Mouse (Mus musculus) heart, adult 8-10 months (tissue): ENCODE data around the gene Tubgcp6. TPM values are rescaled to one million over a fixed set of nuclear protein-coding genes. Genes with fewer than 3 reads are reported as not detected.

Source experiments
- DNase-seq: peaks from one replicate; pipeline ENCODE4 v3.0.0; 2022; ENCODE audit warnings: low spot score
- total RNA-seq, 4 experiments: library from RNA; stranded (reverse); gene quantifications; 2 replicates each; pipeline ENCODE4 v1.2.4; 2022

Tubgcp6 gene
- total RNA-seq, 4 experiments from 2014 or later, result 8.2 to 11.6 (median 9.0) TPM

DNA sequence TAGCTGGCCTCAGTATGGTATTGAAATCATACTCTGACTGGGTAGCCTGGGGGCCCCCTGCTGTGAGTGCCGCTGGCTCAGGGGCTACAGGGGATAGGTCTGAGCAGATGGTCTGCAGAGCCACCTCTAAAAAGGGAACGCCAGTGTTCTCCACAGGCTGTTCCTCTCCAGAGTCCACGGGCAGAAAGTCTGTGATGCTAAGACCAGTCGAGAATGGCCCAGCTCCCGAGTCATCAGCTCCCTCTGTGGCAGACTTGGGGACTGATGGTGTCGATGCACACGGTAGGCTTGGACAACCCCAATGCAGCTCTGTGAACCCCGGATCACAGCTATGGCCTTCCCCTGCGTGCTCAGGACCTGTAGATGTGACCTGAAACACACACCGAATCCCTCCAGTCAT is 19.0 kb downstream of the Tubgcp6 start:
- DNase-seq, result no peak

DNA sequence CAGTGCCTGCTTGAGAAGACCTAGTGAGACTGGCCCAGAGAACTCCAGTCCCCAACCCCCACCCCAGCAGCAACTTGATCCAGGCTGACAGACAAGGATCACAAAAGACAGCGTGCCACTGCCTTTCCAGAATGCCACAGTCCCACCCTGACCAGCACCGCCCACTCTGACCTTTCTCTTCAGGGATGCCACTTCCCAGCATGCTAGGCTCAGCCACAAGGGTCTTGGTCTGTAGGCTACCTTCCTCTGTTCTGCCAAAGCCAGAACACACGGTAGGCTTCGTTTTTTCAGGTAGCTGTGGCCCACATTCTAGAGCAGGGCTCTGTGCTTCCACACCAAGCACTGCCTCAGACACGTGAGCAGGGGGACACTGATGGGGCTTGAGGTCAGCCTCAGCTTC is 20.3 kb downstream of the Tubgcp6 start:
- DNase-seq, result no peak

DNA sequence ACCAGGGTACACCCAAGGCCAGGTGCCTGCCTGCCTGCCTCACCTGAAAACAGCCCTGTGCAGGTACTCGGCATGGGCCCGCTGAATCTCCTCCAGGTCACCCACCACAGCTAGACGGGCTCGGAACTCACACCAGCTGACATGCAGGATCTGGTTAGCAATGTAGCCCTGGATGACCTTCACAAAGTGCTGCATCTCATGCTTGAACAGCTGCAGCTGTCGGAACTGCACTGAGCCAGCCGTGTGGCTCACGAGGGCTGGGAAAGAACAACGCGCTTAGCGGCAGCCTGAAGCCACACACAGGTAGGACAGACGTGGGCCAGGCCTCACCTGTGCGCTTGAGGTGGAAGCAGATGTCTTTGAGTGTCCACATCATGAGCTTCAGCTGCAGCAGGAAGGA is 22.1 kb downstream of the Tubgcp6 start:
- DNase-seq, result no peak

DNA sequence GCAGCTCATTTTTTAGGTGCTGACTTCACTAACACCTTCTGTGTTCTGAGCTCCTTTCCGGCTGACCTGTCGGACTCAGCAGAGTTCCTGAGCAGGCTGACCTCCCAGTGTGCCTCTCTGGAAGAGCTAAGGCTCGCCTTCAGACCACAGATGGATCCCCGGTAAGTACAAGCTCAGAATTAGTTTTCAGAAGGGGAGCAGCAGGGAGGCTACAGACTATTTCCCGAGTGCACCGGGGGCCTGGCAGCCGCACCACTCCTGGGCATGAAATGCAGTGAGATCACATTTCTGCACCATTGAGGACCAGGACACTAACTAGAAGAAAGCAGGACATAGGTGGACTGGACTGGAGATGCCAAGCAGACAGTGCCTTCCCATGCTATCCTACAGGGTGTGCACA is 24.3 kb downstream of the Tubgcp6 start:
- no peak for DNase-seq

DNA sequence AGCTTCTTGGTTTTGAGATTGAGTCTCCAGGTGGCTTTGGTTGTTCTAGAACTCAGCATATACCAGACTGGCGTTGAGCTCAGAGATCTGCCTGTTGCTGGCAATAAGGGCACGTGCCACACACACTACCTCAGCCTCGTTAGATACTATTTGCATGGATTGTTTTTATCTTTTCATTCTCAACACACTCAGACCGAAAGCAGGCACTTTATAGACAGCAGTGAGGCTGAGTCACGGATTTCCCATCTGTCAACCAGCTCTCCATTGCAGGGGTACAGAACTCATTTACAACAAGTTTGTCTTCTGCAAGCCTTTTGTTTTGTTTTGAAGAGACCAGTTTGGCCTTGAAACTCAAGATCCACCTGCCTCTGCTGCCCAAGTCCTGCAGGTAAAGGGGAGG is 25.5 kb downstream of the Tubgcp6 start:
- no peak for DNase-seq

DNA sequence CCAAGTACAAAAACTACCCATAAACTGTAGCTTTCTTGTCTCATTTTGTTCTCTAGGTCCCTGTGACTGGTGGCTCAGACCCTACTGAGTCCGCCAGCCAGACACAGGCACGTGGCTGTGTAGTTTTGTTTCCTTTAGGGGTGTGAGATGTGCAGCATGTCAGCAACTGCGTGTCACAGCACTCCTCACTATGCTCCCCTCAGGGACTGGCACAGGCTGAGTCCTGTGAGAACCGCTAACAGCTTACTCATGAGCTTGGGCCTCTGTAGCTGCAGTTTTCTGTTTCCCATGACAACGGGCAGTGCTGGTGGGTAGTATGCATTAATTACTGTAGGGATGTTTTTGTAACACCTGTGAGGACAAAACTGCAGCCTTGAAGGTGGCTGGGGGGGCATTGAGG is 30.7 kb downstream of the Tubgcp6 start:
- no peak for DNase-seq

DNA sequence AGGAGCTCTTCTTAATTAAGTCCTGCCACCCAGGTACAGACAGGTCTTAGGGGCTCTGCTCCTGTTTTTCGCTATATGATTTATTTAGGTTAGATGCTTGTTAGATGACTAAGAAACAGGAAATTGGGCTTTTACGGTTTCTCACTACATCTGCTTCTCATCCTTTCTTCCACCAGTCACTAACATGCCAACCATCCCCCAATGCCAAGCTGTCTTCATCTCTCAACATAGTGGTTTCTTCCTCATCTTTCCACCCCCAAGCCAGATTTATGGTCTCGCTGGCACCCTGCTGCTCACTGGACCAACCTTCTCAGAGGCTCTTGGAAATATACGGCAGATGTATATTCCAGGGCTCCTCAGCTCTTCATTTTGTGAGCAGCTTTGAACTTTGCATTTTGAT is 32.2 kb downstream of the Tubgcp6 start:
- DNase-seq, result no peak

DNA sequence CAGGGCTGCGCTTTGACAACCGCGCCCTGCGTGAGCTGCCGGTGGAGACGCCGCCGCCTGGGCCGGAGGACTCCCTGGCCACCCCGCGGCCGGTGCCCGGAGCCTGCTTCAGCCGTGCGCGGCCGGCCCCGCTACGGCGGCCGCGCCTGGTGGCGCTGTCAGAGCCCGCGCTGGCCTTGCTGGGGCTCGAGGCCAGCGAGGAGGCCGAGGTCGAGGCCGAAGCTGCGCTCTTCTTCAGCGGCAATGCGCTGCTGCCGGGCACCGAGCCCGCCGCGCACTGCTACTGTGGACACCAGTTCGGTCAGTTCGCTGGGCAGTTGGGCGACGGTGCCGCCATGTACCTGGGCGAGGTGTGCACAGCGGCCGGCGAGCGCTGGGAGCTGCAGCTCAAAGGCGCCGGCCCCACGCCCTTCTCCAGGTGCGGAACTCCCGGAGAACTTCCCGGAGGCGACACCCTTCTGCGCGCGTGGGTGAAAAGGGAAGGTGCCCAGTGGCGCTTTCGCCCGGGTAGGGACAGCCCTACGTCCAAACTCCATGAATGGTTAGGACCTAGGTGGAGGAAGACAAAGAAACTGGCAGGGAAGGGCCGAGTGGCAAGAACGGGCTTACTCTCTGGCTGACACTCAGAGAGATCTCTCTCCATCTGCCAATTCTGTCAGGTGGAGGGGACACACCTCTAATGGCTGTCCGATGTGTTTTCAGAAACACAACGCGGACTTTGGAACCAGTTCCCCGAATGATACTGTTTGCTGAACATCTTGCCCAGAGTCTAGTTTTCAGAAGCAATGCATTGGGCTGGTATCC is 33.5 kb downstream of the Tubgcp6 start:
- no peak for DNase-seq

DNA sequence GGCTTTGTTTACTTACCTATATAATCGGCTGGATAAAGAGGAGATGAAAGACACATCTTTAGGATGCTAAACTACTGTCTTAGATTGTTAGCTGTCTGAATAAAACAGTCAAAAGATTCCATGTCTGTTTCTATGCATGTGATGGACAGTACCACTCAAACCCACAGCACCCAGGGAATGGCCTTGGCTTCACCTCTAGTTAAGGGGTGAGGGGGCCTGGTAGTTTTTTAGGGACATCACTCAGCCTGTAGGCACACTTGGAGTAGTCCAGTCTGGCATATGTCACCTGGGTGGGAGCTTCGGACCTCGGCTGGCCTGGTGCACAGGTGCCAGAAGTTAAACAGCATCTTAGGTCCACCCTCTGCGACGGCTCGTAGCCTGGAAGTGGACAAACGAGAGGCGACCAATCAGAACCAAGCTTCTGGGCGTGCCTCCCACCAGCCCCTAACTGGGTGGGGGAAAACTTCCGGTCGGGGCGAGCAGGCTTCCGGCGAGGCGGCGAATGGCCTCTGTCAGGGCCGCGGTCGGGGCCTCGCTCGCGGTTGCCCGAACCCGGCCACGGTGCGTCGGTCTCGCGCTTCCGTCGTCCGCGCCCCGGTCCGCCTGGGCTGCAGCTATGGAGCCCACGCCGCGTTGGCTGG is 34.2 kb downstream of the Tubgcp6 start, which contains the start of gene Selenoo:
Gene Selenoo, plus strand, starts transcription at position 478 of the 641 bp plus-strand sequence.
- DNase-seq, result peak; percentile 93

DNA sequence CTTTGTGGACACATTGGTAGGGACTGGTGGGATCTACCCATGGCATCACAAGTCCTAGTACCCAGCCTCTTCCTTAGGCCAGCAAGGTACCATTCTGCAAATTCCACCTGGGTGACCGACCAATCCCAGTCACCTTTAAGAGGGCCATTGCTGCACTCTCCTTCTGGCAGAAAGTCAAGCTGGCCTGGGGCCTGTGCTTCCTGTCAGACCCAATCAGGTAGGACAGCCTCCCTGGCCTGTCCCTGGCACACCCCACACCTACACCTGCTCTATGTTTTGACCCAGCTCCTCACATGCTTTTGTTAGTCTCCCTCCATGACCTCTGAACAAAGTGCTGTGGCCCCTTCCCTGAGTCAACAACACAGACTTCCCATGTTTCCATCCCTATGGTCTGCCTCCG is 38.1 kb downstream of the Tubgcp6 start:
- no peak for DNase-seq

DNA sequence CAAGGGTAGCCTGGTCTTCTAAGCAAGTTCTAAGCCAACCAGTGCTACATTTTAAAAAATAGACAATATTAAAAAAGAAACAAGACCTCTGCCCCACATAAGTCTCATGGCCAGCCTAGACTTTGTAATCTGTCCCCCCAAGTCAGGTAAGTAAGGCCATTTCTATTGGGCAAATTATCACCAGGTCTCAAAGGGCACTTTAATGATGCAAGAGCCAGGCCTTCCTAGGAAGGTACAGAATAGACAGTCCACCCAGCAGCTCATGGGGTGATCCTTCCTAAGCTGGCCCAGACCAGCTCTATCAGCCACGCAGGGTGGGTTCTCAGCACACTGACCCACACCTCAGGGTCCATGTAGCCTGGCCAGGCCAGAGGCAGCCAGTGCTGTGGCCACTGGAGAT is 39.0 kb downstream of the Tubgcp6 start:
- DNase-seq, result no peak

DNA sequence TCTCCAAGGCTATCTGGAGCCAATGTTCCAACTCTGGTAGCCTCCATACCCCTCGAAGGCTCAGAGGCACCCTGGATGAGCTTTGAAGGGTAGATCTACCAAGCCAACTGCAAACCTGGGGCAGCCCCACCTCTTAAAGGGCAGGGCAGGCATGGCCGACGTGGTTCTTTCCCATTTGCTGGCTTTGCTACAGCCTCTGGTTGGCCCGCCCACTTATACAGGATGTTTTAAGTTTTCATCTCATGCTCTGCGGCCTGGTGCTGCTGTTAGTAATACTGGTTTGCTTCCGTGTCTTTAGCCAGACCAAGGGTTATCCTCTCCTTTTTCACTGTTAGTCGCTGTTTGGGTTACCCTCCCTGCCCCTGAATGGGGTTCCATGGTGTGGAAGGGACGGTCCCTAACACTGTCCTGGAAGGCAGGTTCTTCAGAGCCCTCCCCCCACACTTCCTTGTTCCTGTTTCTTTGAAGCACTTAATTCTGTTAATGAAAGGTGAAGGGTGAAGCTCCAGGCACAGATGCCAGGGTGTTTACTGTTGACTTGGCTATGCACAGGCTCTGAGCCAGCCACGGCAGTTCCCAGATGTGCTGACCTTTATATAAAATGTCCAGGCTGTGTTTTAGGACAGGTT is 44.6 kb downstream of the Tubgcp6 start:
- peak; percentile 51 for DNase-seq

DNA sequence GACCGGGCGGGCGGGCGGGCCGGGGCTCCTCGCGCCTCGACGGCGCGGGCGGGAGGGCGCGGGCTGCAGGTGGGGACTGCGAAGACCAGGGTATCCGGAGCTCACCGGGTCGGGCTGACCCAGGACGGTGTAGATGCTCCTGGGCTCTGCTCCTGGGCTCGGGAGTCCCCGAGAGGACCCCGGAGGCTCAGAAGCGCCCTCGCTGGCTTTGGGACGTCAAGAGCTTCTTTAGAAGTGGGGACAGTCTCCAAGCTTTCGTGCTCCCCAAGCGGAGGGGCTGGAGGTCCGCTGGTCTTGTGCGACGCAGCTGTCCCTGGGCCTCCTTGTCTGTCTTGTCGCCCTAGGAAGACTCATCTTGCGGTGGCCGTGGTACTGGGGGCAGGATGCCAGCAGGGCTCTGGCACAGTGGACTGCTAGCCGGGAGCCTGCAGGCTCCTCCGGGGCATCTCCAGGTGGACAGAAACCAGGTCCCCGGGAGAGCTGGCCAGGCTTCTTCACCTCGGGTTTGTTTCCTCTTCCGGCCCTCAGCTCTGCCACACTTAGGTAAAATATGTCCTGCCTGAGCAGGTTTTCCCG is 46.7 kb downstream of the Tubgcp6 start:
- DNase-seq, result peak; percentile 35

DNA sequence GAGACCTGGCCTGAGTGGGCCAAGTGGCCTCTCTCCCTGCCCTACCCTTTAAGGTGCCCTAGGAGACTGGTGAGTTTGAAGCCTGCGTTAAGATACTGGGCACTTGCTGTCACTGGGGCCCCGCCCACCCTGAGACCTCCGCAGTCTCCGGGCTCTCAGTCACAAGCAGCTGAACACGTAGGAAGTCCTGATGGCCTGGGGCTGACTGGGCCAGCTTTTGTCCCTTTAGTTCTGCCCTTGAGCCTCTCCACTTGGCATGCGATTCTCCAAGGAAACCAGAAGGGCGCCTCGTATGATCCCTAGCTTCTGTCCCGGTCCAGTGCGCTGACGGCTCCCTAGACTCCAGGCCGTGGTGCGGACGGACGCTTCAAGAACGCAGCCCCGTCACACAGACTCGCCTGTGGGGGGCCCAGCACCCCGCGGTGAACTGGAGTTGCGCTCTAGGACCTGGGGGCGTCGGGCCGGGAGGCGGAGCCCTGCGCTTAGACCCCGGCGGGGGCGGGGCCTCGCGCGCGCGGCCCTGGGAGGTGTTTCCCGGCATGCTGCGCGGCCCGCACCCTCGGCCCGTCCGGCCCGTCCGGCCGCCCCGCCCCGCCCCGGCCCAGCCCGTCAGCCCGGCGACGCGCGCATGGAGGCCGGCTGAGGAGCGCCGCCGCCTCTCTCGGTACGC is 47.3 kb downstream of the Tubgcp6 start:
- peak; percentile 86 for DNase-seq

DNA sequence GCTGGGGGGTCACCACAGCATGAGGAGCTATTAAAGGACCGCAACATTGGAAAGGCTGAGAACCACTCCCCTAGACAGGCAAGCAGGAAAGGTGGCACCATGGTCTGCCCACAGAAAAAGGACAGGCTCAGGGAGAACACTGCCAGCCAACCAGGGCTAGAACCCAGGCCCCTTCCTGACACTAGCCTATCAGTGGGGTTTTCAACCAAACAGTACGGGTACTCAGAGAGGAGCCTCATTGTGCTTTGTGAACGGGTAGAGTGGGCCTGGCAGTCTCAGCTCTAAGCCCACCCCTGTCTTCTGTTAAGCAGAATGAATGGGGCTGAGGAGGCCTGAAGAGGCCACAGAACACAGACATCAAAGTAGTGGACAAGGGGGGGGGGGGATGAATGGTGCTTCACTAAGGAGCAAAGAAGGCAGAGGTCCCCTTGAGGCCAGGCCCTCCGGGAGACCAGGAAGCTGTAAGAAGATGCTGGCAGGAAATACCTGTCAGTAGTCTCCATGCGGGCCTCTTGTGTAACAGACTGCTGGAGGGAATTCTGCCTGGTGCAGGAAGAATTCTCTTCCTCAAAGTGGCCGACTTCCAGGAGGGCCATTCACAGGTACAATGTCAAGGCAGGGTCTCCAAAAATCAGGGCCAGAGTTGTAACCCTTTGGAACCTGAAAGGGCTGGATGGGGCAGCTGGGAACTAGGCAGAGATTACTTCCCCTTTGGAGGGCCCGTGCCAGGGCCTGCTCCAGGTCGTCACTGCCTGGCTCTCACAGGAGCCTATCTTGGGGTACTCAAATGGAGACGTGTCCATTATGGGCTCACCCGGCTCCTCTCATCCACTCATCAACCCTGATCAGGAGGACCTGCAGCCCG is 48.1 kb downstream of the Tubgcp6 start, which contains the start of gene Trabd:
Gene Trabd, plus strand, starts transcription at position 512 of the 865 bp plus-strand sequence.
- no peak for DNase-seq

DNA sequence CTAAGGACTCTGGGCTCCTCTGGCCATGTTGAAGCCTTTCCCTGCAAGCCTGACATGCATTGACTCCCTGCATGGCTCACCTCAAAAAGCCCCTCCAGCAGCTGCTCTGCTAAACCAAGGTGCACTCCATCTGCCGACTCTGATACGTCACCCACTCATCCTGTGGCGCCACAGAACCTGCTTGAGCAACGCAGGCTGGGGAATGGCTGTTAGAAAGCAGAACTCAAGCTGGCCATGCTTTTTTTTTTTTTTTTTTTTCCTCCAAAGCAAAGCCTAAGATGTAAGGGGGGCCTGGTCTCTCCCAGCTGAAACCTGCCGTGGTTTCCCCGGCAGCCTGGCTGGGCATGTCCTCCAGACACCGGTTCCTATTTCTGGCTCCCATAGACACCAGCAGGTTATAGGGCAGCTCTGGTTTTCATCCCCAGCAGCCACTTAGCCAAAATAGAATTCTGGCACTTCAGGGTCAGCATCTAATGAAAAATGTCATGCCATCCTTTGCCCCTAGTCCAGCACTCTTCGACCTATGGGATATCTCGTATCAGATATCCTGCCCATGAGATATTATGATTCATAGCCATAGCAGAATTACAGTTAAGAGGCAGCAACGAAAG is 48.8 kb downstream of the Tubgcp6 start:
- peak; percentile 52 for DNase-seq

DNA sequence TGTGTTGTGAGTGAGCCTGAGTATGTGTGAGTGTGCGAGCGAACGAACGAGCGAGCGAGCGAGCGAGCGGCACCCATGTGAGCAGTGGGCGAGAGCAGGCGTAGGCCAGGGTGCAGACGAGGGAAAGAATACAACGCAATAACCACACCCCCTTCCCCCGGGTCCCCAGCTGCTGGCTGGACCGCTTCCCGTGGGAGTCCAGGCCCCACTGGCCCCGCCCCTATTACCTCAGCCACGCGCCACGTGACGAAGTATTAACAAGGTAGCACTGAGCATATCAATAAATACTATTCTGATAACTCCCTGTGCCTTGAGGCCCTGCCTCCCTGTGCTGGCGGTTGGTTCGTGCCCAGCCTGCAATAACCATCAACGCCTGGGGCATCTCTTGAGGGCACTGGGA is 52.3 kb downstream of the Tubgcp6 start:
- DNase-seq, result no peak

DNA sequence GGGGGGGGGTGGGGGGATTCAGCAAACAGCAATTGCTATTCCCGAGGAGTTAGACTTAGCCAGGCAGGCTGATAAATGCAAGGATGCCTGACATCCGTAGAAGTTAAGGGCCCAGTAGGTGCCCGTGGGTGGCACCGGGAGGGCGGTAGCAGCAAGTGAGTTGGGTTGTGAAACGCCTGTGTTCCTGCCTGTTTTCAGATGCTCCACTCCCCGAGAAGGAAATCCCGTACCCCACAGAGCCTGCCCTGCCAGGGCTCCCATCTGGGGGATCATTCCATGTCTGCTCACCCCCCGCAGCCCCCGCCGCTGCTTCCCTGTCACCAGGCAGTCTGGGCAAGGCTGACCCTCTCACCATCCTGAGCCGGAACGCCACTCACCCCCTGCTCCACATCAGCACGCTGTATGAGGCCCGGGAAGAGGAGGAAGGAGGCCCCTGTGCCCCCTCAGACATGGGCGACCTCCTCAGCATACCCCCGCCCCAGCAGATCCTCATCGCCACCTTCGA is 53.5 kb downstream of the Tubgcp6 start:
- DNase-seq, result no peak

DNA sequence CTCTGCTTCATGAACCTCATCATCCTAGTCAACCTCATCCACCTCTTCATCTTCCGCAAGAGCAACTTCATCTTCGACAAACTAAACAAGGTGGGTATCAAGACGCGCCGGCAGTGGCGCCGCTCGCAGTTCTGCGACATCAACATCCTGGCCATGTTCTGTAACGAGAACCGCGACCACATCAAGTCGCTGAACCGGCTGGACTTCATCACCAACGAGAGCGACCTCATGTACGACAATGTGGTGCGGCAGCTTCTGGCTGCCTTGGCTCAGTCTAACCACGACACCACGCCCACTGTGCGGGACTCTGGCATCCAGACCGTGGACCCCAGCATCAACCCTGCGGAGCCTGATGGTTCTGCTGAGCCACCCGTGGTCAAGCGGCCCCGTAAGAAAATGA is 54.7 kb downstream of the Tubgcp6 start:
- no peak for DNase-seq

DNA sequence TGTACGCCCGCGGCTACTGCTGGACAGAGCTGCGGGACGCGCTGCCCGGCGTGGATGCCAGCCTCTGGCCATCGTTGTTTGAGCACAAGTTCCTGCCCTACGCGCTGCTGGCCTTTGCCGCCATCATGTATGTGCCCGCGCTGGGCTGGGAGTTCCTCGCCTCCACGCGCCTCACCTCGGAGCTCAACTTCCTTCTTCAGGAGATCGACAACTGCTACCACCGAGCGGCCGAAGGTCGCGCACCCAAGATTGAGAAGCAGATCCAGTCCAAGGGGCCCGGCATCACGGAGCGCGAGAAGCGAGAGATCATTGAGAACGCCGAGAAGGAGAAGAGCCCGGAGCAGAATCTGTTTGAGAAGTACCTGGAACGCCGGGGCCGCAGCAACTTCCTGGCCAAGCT is 55.3 kb downstream of the Tubgcp6 start:
- no peak for DNase-seq
